Mouse (Mus musculus): ENCODE measurements around the gene Fbxl13. TPM values are rescaled to one million over a fixed set of nuclear protein-coding genes. Genes with fewer than 3 reads are reported as not detected.

Gene Fbxl13
- polyA plus RNA-seq, 1 experiment from 2014 or later, result 0.18 TPM

Other genes with a start within 250 kb of the Fbxl13 start
- 0.23 and 0.36 TPM in 2 replicates for gene Ccdc146, start 221.0 kb downstream of the Fbxl13 start, polyA plus RNA-seq (2015; fragmentation: Nextera tagmentation; extraction: Ambion mirVana)
- 9.0 and 12.5 TPM in 2 replicates for gene Fam185a, start 220.7 kb downstream of the Fbxl13 start, polyA plus RNA-seq (2015; fragmentation: Nextera tagmentation; extraction: Ambion mirVana)
- gene Lrrc17, start 102.1 kb downstream of the Fbxl13 start, polyA plus RNA-seq (2015; fragmentation: Nextera tagmentation; extraction: Ambion mirVana), result 3.3 and 5.0 TPM in 2 replicates
- 87.6 and 92.1 TPM in 2 replicates for gene Armc10, start 179 bp upstream of the Fbxl13 start, polyA plus RNA-seq (2015; fragmentation: Nextera tagmentation; extraction: Ambion mirVana)
- 3.5 and 3.6 TPM in 2 replicates for gene Napepld, start 55.8 kb upstream of the Fbxl13 start, polyA plus RNA-seq (2015; fragmentation: Nextera tagmentation; extraction: Ambion mirVana)
- gene Pmpcb, start 91.5 kb upstream of the Fbxl13 start, polyA plus RNA-seq (2015; fragmentation: Nextera tagmentation; extraction: Ambion mirVana), result 86.4 and 91.5 TPM in 2 replicates
- gene Dnajc2, start 139.6 kb upstream of the Fbxl13 start, polyA plus RNA-seq (2015; fragmentation: Nextera tagmentation; extraction: Ambion mirVana), result 67.3 and 68.1 TPM in 2 replicates
- gene Psmc2, start 139.6 kb upstream of the Fbxl13 start, polyA plus RNA-seq (2015; fragmentation: Nextera tagmentation; extraction: Ambion mirVana), result 178 and 182 TPM in 2 replicates
- 0.11 and 0.25 TPM in 2 replicates for gene Slc26a5, start 220.0 kb upstream of the Fbxl13 start, polyA plus RNA-seq (2015; fragmentation: Nextera tagmentation; extraction: Ambion mirVana)